Mouse (Mus musculus) ovary, adult 18-20 months (tissue): ENCODE measurements around the gene Nedd9.
"Not testable (repeated sequence)": the region's sequence is repeated elsewhere in the genome, so short reads cannot be mapped to it uniquely, and the experiment has no call there.

Experiments used
- DNase-seq: peaks from one replicate; pipeline ENCODE4 v3.0.0; 2022; ENCODE audit warnings: low spot score, mixed read lengths

Nedd9 gene

DNA sequence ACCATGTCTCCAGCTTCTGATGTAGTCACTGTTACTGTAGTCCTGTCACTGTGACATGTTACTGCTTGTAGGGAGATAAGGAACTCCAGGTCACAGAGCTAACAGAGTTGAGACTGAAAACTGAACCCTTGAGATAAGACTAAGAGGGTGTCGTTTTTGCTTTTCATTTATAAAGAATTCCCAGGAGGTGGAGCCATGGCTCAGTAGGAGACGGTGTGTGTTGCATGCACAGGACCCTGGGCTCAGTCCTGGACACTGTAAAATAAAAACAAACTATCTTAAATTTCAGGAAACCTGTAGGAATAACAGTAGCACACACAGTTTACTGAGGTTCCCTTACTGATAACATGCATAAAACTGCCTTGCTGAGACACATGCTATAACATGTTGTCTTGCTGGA lies 188.6 kb downstream of the Nedd9 start:
- DNase-seq: no peak

DNA sequence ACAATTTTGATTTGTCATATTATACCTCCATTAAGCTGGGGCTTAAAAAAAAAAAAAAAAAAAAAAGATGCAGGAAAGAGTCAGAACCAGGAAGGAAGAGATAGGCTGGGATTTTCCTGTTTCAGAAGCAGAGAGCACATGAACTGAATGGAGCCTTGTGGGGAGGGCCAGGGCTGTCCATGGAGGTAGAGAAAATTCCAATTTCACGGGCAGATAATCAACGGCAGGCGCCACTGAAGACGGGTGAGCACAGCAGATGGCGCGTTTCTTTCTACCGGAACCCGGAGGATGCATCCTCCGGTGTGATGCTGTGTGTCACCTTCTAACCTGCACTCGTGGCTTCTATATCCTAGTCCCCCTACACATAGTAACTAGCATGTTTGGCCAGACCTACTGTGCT lies 190.8 kb downstream of the Nedd9 start:
- DNase-seq: no peak

DNA sequence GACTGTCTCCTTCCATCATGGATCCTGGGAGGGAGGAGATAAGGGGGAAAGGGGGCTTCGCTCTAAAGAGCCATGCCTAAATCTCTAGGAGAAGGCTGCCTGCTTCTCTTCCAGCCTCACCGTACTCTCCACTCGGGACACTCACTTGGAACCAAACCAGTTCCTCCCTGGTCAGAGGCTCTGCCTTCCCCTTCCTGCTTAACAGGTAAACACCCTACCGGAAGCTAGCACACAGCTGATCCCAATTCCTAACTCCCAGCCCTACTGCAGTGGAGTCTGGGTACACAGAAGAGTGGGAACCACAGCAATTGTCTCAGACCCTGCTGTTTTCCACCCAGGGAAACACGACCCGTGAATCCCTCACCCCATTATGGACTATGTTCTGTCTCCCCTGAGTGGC lies 191.3 kb downstream of the Nedd9 start:
- no peak for DNase-seq

DNA sequence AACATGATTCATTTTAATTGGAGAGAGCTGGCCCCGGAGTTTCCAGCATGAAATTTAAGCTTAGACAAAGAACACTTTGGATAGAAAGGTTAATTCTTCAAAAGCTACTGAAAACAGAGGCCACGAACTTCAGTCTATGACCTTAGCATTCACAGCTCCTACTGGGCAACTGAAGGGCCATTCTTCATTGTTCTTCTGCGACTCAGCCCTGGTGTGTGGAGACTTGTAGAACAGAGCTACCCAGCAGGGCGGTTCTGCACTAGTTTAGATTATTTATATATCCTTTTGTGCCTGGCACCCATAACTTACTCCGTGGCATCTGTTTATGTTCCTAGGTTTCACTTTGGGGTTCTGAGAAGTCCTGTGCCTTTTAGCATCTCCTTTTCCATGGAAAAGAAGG lies 193.6 kb downstream of the Nedd9 start:
- no peak for DNase-seq

DNA sequence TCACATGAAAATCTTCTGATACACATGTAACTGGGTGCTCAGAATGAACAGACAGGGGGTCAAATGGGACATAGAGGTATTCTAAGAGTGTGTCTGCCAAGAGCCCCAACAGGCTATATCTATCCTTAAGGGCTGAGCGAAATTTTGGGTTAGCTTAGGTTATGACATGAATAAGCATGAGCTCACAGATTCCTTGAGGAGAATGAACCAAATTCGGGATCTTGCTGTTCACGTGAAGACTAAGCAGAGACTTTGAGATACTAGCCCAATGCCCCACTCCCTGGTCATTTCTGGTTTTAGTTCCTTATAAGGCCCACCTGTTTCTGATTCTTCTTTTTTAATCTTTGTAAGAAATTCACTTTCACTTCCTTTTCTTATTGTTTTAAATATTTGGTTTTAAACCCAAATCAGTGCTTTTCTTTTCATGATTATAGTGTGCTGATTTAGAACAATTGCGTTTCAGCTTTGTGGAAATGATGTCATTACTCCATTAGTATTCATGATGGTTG lies 195.6 kb downstream of the Nedd9 start:
- no peak for DNase-seq

DNA sequence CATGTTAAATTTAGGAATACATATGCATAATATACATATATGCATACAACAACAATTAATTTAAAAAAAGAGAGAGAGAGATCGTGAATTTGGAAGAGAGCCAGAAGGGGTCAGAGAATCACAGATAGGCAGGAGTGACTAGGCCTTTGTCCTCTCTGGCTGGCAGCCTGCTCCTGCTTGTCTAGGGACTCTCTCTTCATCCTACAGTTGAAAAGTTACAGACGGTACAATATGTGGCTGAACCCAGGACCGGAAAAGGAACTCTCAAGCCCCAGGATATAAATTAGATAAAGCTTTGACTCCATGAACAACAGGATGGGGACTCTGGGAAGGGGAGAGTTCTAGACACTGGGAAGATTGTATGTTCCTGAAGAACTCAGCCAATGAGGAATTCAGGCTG lies 200.9 kb downstream of the Nedd9 start:
- DNase-seq: no peak

DNA sequence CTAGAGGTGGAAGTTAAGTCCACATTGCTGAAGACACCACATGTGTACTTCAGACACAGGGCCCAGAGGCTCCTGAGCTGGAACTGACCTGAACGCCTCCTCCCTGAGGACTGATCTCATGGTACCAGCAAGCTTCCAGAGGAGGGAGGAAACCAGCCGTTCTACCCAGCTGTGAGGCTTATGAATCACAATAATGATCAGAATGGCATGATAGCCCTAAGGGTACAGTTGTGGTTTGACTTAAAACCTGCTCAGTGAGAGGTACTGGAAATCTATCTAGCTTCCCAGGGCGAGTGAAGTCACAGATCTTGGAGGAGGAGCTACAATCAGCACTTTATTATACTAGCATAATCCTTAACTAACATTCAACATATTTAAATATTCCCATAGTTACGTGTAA lies 201.7 kb downstream of the Nedd9 start:
- DNase-seq: no peak

DNA sequence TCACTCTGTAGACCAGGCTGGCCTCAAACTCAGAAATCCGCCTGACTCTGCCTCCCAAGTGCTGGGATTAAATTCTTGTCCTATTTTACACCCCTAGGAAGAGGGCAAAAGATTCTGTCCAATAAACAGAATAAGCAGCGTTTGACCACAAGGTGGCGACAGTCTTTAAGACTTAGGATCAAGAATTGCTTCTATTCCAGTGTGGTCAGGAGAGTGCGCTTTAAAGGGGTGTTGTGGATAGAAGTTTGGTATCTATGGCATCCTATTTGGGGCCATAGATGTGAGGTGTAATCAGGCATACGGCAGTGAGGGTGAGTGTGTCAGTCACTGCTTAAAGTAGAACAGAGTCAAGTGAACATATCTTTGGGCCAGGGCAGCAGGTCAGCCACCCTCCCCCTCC lies 203.9 kb downstream of the Nedd9 start:
- DNase-seq: no peak

DNA sequence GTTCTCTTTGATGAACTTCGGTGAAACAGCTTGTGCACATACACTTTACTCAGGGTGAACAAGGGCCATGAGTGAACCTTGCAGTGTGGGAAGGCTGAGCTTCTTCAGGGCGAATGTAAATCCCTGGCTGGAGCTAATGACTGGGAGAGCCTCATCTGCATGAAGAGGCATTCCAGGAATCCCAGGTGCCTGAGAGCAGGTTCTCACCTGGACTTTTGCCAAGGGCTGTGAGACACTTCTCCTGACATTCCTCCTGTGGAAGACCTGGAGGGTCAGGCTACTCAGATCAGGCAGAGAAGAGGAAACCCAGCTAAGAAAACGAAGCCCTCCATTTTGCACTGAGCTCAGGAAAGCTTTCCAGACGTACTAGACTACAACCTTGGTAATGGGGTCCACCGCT lies 206.5 kb downstream of the Nedd9 start:
- DNase-seq: no peak

DNA sequence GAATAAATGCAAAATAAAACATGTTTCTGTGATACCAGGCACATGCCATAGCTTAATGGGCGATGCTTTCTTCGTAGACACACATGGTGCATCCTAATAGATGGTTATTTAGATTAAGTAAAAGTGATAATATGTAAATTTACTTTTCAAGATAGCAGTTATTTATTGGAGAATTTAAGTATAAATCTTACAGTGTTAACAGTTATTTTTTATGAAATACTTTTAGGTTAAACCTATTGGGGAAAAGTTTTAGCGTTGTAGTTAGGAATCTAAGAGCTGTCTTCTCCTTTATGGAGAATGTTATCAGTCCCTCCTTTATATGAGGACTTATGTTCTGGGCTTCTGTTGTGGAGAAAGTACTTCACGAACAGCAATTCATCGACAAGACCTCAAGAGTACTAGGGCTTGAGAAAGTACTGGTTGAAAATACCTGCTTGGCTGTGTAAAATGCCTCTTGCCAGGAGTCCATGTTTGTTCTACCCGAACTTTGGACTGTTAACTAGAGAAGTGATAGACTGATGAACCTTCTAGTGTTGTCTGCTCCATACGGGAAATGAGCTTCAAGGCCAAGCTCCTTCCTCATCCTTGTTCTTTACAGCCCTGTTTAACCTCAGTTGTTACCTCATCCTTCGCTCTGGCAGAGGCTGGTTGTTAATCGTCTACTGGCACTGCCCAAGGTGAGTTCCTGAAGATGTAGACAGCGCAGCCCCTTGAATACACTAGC lies 213.1 kb downstream of the Nedd9 start, which contains the start of gene Gm17364:
Gm17364 (minus strand) TSS at position 51 of the 724 bp plus-strand sequence.
- no peak for DNase-seq

DNA sequence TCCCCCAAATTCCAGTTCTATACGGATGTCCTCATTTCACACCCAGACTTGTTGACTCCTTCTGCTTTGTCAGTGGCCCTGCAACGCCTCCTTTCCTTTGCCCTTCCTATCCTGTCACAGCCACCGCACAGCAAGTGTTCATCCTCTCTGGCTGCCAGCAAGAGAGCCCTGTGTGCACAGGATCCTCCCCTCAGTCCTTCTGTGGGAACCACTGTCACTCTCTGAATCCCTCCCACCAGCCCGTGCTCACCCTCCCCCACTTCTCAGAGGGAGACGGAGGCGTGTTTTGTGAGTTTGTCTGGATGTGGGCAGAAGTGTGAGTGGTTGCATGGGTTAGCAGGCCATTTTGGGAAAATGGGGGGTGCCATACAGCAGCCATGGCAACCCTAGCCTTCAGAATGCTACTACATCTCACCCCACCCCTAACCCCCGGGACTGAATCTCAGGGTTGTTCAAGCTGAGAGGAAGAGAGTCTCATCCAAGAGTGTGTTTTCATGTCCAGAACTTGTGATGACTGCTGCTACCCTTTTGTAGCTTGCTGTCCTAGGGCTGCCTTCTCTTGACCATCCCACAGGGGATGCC lies 219.2 kb downstream of the Nedd9 start:
- peak; percentile 7 for DNase-seq

DNA sequence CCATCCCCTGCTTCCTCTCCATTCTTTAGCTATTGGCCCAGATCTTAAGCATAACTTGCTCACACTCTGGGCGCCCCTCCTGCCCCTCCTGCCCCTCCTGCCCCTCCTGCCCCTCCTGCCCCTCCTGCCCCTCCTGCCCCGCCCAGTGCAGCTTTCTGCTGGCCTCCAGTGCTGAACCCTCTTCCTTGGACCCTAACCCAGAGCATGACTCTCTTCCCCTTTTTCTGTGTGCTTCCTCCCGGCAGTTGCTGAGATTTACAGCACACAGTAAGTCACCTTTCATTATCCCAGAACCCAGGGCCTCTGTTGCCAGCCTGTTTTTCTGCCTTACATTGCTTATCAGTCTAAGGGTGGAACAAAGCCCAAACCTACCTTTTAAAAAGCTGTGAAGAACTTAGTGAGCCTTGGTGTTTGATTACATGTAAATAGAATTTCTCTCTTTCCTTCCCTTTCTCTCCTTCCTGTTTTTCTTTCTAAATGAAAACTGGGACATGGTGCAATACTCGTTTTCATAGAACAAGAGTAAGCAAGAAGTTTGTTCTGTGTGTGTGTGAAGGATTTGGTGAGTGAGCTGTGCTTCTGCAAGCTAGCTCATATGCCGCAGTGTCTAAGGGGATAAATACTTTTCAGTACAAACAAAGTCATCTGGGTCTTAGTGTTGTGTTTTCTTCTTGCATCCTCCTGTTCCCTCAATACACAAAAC lies 223.7 kb downstream of the Nedd9 start:
- DNase-seq: no peak

DNA sequence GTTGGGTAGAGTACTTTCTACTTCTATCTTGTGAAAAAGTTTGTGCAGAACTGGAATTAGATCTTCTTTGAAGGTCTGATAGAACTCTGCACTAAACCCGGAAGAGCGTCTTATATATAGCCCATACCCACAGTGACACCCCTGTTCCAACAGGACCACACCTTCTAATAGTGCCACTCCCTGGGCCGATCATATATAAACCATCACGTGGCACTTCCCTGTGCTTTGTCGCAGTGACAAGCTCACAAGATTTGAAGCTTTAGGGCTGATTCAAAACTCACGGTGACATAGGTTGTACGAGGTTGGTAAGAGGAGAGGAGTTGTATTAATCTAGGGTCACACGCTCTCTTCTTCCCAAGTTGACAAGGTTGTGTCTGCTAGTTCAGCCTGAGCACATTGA lies 225.5 kb downstream of the Nedd9 start:
- not testable (repeated sequence) for DNase-seq
